Mouse (Mus musculus) MEL (cell line): ENCODE results near the gene Slc16a6.

Experiments
- CHD1 ChIP-seq: IDR thresholded peaks from 2 replicates; pipeline ENCODE4 v1.6.1; 2012; ENCODE audit warnings: low read depth, mild to moderate bottlenecking, inconsistent platforms, low read length, improper control_type of control experiment
- CHD2 ChIP-seq: IDR thresholded peaks from 2 replicates; pipeline ENCODE4 v1.6.1; 2011; ENCODE audit warnings: low read length, improper control_type of control experiment
- CTCF ChIP-seq, 3 experiments: IDR thresholded peaks in 2 of 3; conservative IDR thresholded peaks in 1 of 3; 2 replicates each; pipeline ENCODE4 v1.5.1; 2011 to 2012; ENCODE audit warnings: low read length in 3 of 3, low read depth in 2 of 3, mild to moderate bottlenecking in 2 of 3, improper control_type of control experiment in 1 of 3, inconsistent platforms in 1 of 3, mixed read lengths in 1 of 3, moderate library complexity in 1 of 3; ENCODE audit not compliant: control insufficient read depth in 1 of 3, insufficient read depth in 1 of 3, poor library complexity in 1 of 3, severe bottlenecking in 1 of 3
- E2F4 ChIP-seq: IDR thresholded peaks from 2 replicates; pipeline ENCODE4 v1.6.1; 2011; ENCODE audit warnings: low read depth, low read length, improper control_type of control experiment, borderline replicate concordance
- ELF1 ChIP-seq: IDR thresholded peaks from 2 replicates; pipeline ENCODE4 v1.6.1; 2014; ENCODE audit warnings: low read depth, mild to moderate bottlenecking, inconsistent platforms, low read length, improper control_type of control experiment, moderate library complexity
- EP300 ChIP-seq, 2 experiments: IDR thresholded peaks; 2 replicates each; pipeline ENCODE4 v1.6.1; 2011; ENCODE audit warnings: improper control_type of control experiment in 2 of 2, low read length in 2 of 2, low read depth in 1 of 2, mild to moderate bottlenecking in 1 of 2
- ETS1 ChIP-seq: IDR thresholded peaks from 2 replicates; pipeline ENCODE4 v1.6.1; 2012; ENCODE audit warnings: low read depth, mild to moderate bottlenecking, inconsistent platforms, low read length, improper control_type of control experiment, moderate library complexity
- HCFC1 ChIP-seq: IDR thresholded peaks from 2 replicates; pipeline ENCODE4 v1.6.1; 2012; ENCODE audit warnings: low read depth, mild to moderate bottlenecking, inconsistent platforms, low read length, improper control_type of control experiment, moderate library complexity
- JUND ChIP-seq: IDR thresholded peaks from 2 replicates; pipeline ENCODE4 v1.6.1; 2011; ENCODE audit warnings: low read depth, mild to moderate bottlenecking, improper control_type of control experiment, low read length
- POLR2A ChIP-seq, 2 experiments: IDR thresholded peaks; 2 replicates each; pipeline ENCODE4 v1.6.1; 2011 to 2012; ENCODE audit warnings: low read length in 2 of 2, mild to moderate bottlenecking in 2 of 2, control low read depth in 1 of 2, improper control_type of control experiment in 1 of 2, low read depth in 1 of 2, moderate library complexity in 1 of 2; ENCODE audit not compliant: control insufficient read depth in 1 of 2, insufficient read depth in 1 of 2, poor library complexity in 1 of 2
- POLR2AphosphoS5 ChIP-seq: IDR thresholded peaks from 2 replicates; pipeline ENCODE4 v1.6.1; 2012; ENCODE audit warnings: low read depth, borderline replicate concordance, mild to moderate bottlenecking, inconsistent platforms, low read length, moderate library complexity, mixed read lengths
- SMC3 ChIP-seq: IDR thresholded peaks from 2 replicates; pipeline ENCODE4 v1.6.1; 2011; ENCODE audit warnings: low read depth, low read length, improper control_type of control experiment
- TCF12 ChIP-seq: IDR thresholded peaks from 2 replicates; pipeline ENCODE4 v1.6.1; 2014; ENCODE audit warnings: low read depth, mild to moderate bottlenecking, inconsistent platforms, low read length, improper control_type of control experiment, moderate library complexity
- ZC3H11A ChIP-seq: IDR thresholded peaks from 2 replicates; pipeline ENCODE4 v1.6.1; 2012; ENCODE audit warnings: low read depth, mild to moderate bottlenecking, inconsistent platforms, low read length, improper control_type of control experiment

DNA sequence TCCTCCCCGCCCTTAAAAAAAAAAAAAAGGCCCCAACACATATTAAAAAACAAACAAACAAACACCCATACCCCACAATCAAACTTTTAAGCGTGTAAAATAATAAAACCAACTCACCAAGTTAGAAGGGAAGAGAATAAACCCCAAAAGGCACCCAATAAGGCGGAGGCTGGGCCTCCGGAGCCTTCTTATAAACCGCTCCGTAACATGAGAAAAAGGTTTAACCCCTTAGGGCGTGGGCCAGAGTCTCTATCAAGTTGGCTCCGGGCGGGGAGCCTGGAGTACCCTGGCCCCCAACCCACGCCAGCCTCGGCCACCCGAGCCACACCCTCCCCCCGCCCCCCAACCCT lies 602 bp downstream of the Slc16a6 start:
- no peak for TF ChIP-seq CTCF (IDR thresholded peaks at IDR 0.05 in 2 of 3, conservative IDR thresholded peaks at IDR 0.05 in 1 of 3; ENCODE audit: control insufficient read depth in 1 of 3, insufficient read depth in 1 of 3, low read depth in 2 of 3, low read length in 3 of 3, poor library complexity in 1 of 3, severe bottlenecking in 1 of 3)
- peak in 1 of 2 experiments; percentile 42; a peak in 2 of 4 replicates for TF ChIP-seq EP300 (IDR thresholded peaks at IDR 0.05; ENCODE audit: low read depth in 1 of 2, low read length in 2 of 2)
- TF ChIP-seq JUND: 0 out of 2 replicates have a peak, but pooled peaks have one; percentile 18
- TF ChIP-seq E2F4: no peak
- TF ChIP-seq POLR2A (IDR thresholded peaks at IDR 0.05; ENCODE audit: control insufficient read depth in 1 of 2, insufficient read depth in 1 of 2, low read depth in 1 of 2, low read length in 2 of 2, poor library complexity in 1 of 2): peak in 1 of 2 experiments; percentile 30; a peak in 1 of 4 replicates
- peak; percentile 58; the same call in 1 of the 2 replicates for TF ChIP-seq HCFC1
- peak; percentile 7; the same call in 1 of the 2 replicates for TF ChIP-seq ZC3H11A
- TF ChIP-seq CHD1: peak; percentile 70; the same call in 1 of the 2 replicates
- 0 out of 2 replicates have a peak, but pooled peaks have one; percentile 30 for TF ChIP-seq SMC3
- TF ChIP-seq POLR2AphosphoS5: no peak
- TF ChIP-seq ELF1: peak; percentile 28; the same call in 1 of the 2 replicates
- TF ChIP-seq ETS1: peak; percentile 60; the same call in 1 of the 2 replicates
- TF ChIP-seq TCF12: peak; percentile 55; the same call in 1 of the 2 replicates
- no peak for TF ChIP-seq CHD2
